Mouse (Mus musculus): ENCODE data around the gene Olfr411. TPM values are rescaled to one million over a fixed set of nuclear protein-coding genes. Genes with fewer than 3 reads are reported as not detected.

The Olfr411 gene
- total RNA-seq (2014; fragmentation: Nextera tagmentation) (not detected in 2 replicates), total RNA-seq (2017) (0.22 TPM in 1 of 2 replicates, not detected in the other), polyA plus RNA-seq (2012) (not detected in 2 replicates)

- DNase-seq (ENCODE audit: low spot score): no peak
- no peak for ATAC-seq (ENCODE audit: extremely low read depth, insufficient number of reproducible peaks, low FRiP score, poor library complexity, severe bottlenecking)
- Histone ChIP-seq H3K4me1 (ENCODE audit: insufficient read depth, low read depth, low read length) (no peaks in the 10 kb centered on the region), H3K36me3 (replicated peaks) (no peaks in the 10 kb centered on the region), H3K9me3 (replicated peaks) (no peaks in the 10 kb centered on the region), H3K27me3 (ENCODE audit: insufficient read depth, low read length) (peaks cover 6% of the 10 kb centered on the region), H3K4me3 (ENCODE audit: low read depth, low read length) (no peak within 1 kb of the TSS)
- no peak for TF ChIP-seq GATA2 (IDR thresholded peaks at IDR 0.05; ENCODE audit: borderline replicate concordance, low read depth, low read length)
- no peak for TF ChIP-seq POLR2AphosphoS5 (IDR thresholded peaks at IDR 0.05; ENCODE audit: insufficient replicate concordance, low read depth, low read length)
- no peak for TF ChIP-seq CTCF (IDR thresholded peaks at IDR 0.05; ENCODE audit: low read depth, low read length)
- TF ChIP-seq TAL1 (conservative IDR thresholded peaks at IDR 0.05; ENCODE audit: low read depth, low read length): no peak
These were observed at the start of gene Olfr411 for GRCm38 (mm10) chr11:74352550-74352949. Gene Olfr411, minus strand, starts transcription at chr11:74352650.

- Histone ChIP-seq H3K4me1 (ENCODE audit: insufficient read depth, low read depth, low read length) (no peaks in the 10 kb centered on the region; the same call in 1 of the 2 replicates), H3K9me3 (replicated peaks) (no peaks in the 10 kb centered on the region), H3K27me3 (ENCODE audit: insufficient read depth, low read length) (no peaks in the 10 kb centered on the region), H3K36me3 (replicated peaks) (peaks cover 98% of the 10 kb centered on the region), H3K4me3 (ENCODE audit: low read depth, low read length) (no peak overlapping the region)
- DNase-seq (ENCODE audit: low spot score): peak; percentile 34
- no peak for ATAC-seq (ENCODE audit: extremely low read depth, insufficient number of reproducible peaks, low FRiP score, poor library complexity, severe bottlenecking)
- no peak for TF ChIP-seq GATA2 (IDR thresholded peaks at IDR 0.05; ENCODE audit: borderline replicate concordance, low read depth, low read length)
- TF ChIP-seq GATA1 (IDR thresholded peaks at IDR 0.05; ENCODE audit: borderline replicate concordance, low read length): no peak
- TF ChIP-seq CTCF (IDR thresholded peaks at IDR 0.05; ENCODE audit: low read depth, low read length): no peak
- TF ChIP-seq TAL1 (conservative IDR thresholded peaks at IDR 0.05; ENCODE audit: low read depth, low read length): no peak
- TF ChIP-seq POLR2AphosphoS5 (IDR thresholded peaks at IDR 0.05; ENCODE audit: insufficient replicate concordance, low read depth, low read length): no peak
These were observed 49.7 kb upstream of the Olfr411 start for GRCm38 (mm10) chr11:74402126-74402525.

GRCm38 (mm10) chr11:74395583-74395982 is 43.1 kb upstream of the Olfr411 start:
- H3K4me1 ChIP-seq (ENCODE audit: insufficient read depth, low read depth, low read length): no peaks in the 10 kb centered on the region
- DNase-seq (ENCODE audit: low spot score) (no peak), ATAC-seq (ENCODE audit: extremely low read depth, insufficient number of reproducible peaks, low FRiP score, poor library complexity, severe bottlenecking) (no peak)
- H3K27me3 ChIP-seq (ENCODE audit: insufficient read depth, low read length): no peaks in the 10 kb centered on the region
- H3K36me3 ChIP-seq (replicated peaks): peaks cover 98% of the 10 kb centered on the region
- TF ChIP-seq TAL1 (conservative IDR thresholded peaks at IDR 0.05; ENCODE audit: low read depth, low read length) (no peak), CTCF (IDR thresholded peaks at IDR 0.05; ENCODE audit: low read depth, low read length) (no peak), POLR2AphosphoS5 (IDR thresholded peaks at IDR 0.05; ENCODE audit: insufficient replicate concordance, low read depth, low read length) (no peak), GATA2 (IDR thresholded peaks at IDR 0.05; ENCODE audit: borderline replicate concordance, low read depth, low read length) (no peak), GATA1 (IDR thresholded peaks at IDR 0.05; ENCODE audit: borderline replicate concordance, low read length) (no peak)
- no peak overlapping the region for H3K4me3 ChIP-seq (ENCODE audit: low read depth, low read length)
- no peaks in the 10 kb centered on the region for H3K9me3 ChIP-seq (replicated peaks)

- Histone ChIP-seq H3K4me1 (ENCODE audit: insufficient read depth, low read depth, low read length) (no peaks in the 10 kb centered on the region), H3K4me3 (ENCODE audit: low read depth, low read length) (no peak overlapping the region), H3K9me3 (replicated peaks) (no peaks in the 10 kb centered on the region), H3K36me3 (replicated peaks) (peaks cover 94% of the 10 kb centered on the region), H3K27me3 (ENCODE audit: insufficient read depth, low read length) (no peaks in the 10 kb centered on the region)
- no peak for TF ChIP-seq GATA1 (IDR thresholded peaks at IDR 0.05; ENCODE audit: borderline replicate concordance, low read length)
- TF ChIP-seq CTCF (IDR thresholded peaks at IDR 0.05; ENCODE audit: low read depth, low read length): no peak
- no peak for TF ChIP-seq GATA2 (IDR thresholded peaks at IDR 0.05; ENCODE audit: borderline replicate concordance, low read depth, low read length)
- no peak for TF ChIP-seq TAL1 (conservative IDR thresholded peaks at IDR 0.05; ENCODE audit: low read depth, low read length)
- TF ChIP-seq POLR2AphosphoS5 (IDR thresholded peaks at IDR 0.05; ENCODE audit: insufficient replicate concordance, low read depth, low read length): no peak
- DNase-seq (ENCODE audit: low spot score) (no peak), ATAC-seq (ENCODE audit: extremely low read depth, insufficient number of reproducible peaks, low FRiP score, poor library complexity, severe bottlenecking) (no peak)
These were observed 41.0 kb upstream of the Olfr411 start for GRCm38 (mm10) chr11:74393489-74393888.

- Histone ChIP-seq H3K36me3 (replicated peaks) (peaks cover 94% of the 10 kb centered on the region), H3K4me3 (ENCODE audit: low read depth, low read length) (no peak overlapping the region), H3K4me1 (ENCODE audit: insufficient read depth, low read depth, low read length) (no peaks in the 10 kb centered on the region), H3K9me3 (replicated peaks) (no peaks in the 10 kb centered on the region), H3K27me3 (ENCODE audit: insufficient read depth, low read length) (peaks cover 2% of the 10 kb centered on the region; the same call in 1 of the 2 replicates)
- TF ChIP-seq GATA2 (IDR thresholded peaks at IDR 0.05; ENCODE audit: borderline replicate concordance, low read depth, low read length) (no peak), POLR2AphosphoS5 (IDR thresholded peaks at IDR 0.05; ENCODE audit: insufficient replicate concordance, low read depth, low read length) (no peak), GATA1 (IDR thresholded peaks at IDR 0.05; ENCODE audit: borderline replicate concordance, low read length) (no peak), CTCF (IDR thresholded peaks at IDR 0.05; ENCODE audit: low read depth, low read length) (no peak), TAL1 (conservative IDR thresholded peaks at IDR 0.05; ENCODE audit: low read depth, low read length) (no peak)
- no peak for ATAC-seq (ENCODE audit: extremely low read depth, insufficient number of reproducible peaks, low FRiP score, poor library complexity, severe bottlenecking)
- DNase-seq (ENCODE audit: low spot score): no peak
These were observed 40.5 kb upstream of the Olfr411 start for GRCm38 (mm10) chr11:74392903-74393302.

- DNase-seq (ENCODE audit: low spot score) (no peak), ATAC-seq (ENCODE audit: extremely low read depth, insufficient number of reproducible peaks, low FRiP score, poor library complexity, severe bottlenecking) (no peak)
- peaks cover 94% of the 10 kb centered on the region for H3K36me3 ChIP-seq (replicated peaks)
- H3K9me3 ChIP-seq (replicated peaks): no peaks in the 10 kb centered on the region
- no peak for TF ChIP-seq TAL1 (conservative IDR thresholded peaks at IDR 0.05; ENCODE audit: low read depth, low read length)
- no peak for TF ChIP-seq GATA2 (IDR thresholded peaks at IDR 0.05; ENCODE audit: borderline replicate concordance, low read depth, low read length)
- no peak for TF ChIP-seq CTCF (IDR thresholded peaks at IDR 0.05; ENCODE audit: low read depth, low read length)
- H3K4me3 ChIP-seq (ENCODE audit: low read depth, low read length): no peak overlapping the region
- no peaks in the 10 kb centered on the region for H3K4me1 ChIP-seq (ENCODE audit: insufficient read depth, low read depth, low read length)
- H3K27me3 ChIP-seq (ENCODE audit: insufficient read depth, low read length): peaks cover 8% of the 10 kb centered on the region
These were observed 39.4 kb upstream of the Olfr411 start for GRCm38 (mm10) chr11:74391899-74392298.
